Mouse (Mus musculus): ENCODE measurements at regions not wholly inside any gene's neighbourhood (a gene's known extent, or its start where the extent isn't known, plus 50 kb on each side); places are given as distances from the start of the nearest gene placed in this dataset.

DNA sequence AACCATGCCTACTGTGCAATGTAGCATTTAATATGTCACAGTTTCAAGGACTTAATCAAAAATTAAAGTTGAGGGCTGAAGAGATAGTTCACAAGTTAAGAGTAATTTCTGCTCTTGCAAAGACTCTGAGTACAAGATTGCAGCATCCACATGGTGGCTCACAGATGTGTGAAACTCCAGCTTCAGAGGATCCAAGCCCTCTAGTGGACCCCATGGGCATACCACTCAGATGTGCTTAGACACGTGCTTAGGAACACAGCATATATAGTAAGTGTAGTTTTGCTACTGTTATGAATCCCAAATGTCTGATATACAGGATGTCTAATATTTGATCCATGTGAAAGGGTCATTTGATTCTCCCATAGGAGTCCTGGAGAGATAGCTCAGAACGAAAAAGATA is 55.0 kb upstream of the Mad2l1 start:
- DNase-seq (ENCODE audit: inconsistent ontology term) = no peak

DNA sequence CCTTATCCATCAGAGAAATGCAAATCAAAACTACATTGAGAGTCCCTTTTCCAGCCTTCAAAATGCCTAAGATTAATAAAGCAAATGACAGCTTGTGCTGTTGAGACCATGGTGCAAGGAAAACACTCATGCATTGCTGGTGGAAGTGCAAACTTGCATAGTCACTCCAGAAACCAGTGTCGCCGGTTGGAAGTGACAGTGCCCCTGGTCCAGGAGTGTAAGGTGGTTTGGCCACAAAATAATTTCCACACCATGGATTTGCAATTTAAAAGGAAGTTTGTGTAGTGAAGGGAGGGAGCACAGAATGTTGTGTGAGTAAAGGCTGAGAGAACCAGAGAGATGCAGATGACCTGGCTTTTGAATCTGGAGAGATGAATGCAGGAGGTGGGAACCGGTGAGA is 52.4 kb upstream of the Mad2l1 start:
- no peak for DNase-seq (ENCODE audit: inconsistent ontology term)
